Mouse (Mus musculus): Measurements from ENCODE around the gene Fam78a.
A peak's percentile ranks its signal among the peaks of the same experiment; 100 is the strongest.

Gene Fam78a

DNA sequence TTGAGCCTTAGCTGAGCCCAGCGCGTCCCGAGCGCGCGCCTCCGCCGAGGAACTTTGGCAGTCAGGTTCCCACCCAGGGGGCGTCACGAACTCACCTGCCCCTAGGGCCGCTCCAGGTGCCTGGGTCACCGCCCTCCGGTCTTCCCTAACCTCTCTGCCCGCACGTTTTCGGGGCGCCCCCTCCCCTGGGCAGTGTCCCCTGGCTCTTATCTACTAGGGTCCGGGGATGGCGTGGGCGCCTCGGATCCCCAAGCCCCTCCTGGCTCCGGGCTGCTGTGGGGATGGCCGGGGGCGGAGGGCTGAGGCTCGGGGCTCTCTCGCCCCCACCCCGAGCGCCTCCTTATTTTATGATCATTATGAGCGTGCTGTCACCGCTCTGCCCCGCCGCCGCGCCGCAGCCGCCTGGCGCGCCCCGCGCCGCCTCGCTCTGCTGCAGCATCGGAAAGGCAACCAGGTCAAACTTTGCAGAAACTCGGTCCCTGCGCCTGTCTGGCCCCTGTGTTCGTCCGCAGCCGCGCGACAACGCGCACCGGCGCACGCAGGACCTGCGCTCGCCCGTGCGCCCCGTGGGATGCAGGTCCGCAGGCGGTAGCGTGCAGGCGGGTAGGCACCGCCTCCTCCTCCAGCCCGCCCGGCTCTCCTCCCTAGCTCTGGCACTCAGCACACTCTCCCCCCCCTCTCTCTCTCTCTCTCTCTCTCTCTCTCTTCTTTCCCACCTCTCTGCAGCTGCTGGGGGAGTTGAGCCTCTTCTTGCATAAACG lies at the start of gene Fam78a:
TSS of gene Fam78a (minus strand) at position 747 of the 761 bp plus-strand sequence.
- DNase-seq (ENCODE audit: low spot score): no peak

DNA sequence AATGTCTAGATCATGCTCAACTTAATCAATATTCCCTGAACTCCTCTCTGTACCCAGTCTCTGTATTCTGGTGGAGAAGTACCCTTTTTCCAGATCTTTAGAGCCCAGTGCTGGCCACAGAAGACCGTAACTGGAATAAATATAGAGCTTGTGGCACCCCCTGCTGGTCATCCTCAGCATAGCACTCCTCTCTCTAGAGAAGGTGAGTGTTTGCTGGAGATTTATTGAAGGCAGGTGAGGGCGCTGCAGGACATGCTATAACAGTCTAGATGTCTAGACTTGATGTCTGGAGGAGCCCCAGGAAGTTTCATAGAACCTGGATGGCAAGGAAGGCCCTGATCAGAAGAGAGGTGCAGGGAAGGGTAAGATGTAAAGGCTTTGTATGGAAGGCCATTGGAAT lies 49.4 kb upstream of the Fam78a start:
- DNase-seq (ENCODE audit: low spot score): peak; percentile 84

DNA sequence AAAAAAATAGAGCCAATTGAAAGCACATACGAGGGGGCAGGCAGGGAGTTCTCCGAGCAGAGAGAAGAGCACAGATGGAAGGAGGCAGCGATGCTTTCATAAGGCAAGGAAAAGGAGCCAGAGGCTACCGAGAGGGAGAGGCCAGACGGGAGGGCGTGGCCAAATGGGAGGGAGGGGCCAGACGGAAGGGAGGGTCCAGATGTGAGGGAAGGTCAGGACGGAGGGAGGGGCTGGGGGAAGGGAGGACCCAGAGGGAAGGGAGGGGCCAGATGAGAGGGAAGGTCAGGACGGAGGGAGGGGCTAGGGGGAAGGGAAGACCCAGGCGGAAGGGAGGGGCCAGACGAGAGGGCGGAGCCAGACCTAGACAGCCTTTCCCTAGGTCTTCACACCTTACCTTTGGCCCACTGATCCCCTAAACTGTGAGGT lies 47.9 kb upstream of the Fam78a start:
- DNase-seq (ENCODE audit: low spot score): peak; percentile 34

DNA sequence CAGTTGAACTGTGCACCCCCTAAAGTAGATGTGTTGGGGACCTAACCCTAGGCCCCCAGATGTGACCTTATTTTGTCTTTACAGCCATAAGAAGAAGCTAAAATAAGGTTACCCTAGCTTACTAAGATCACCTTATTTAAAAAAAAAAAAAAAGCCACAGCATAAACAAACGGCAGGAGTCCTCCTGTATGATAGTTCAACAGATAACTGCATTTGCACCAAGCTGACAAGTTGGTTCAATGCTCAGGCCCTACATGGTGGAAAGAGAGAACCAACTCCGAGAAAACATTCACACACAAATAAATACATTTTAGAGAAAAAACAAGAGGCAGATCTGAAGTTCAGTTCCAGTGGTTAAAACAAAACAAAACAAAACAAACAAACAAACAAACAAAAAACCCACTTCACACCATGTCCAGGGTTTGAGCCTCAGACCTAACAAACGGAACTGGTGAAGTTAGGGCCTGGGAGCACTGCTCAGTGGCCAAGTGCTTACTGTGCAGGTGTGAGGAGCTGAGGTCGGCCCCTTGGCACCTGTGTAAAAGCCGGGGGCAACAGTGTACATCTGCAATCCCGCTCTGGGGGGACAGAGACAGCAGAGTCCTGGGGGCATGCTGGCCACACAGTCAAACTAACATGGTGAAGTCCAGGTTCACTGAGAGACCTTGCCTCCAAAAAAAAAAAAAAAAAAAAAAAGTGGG lies 47.4 kb upstream of the Fam78a start:
- DNase-seq (ENCODE audit: low spot score): no peak

DNA sequence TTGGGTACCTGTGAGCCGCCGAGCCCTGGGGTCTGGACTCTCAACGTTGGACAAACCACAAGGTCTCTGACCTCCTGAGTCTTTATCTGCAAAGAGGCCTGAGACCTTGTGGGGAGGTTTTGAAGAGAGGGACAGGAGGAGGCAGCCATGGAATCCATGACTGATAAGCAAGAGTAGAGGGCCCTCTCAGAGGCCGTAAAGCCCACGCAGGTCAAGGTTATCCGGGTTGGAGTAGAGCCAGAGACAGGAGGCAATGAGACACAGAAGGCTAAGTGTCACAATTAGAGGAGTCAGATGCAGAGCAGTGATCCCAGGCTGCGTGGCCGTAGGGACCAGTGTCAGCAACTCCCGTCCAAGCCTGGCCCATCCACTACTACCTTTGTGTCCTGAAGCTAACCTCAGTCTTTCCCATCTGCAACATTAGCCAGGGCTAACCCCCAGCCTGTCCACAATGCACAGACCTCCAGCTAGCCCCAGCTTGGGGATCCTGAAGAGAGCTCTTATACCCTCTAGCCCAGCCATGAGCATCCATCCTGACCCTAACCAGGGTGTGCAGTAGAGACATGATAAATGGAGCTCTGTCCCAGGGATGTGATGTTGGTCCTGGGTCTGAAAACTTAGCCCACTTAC lies 46.7 kb upstream of the Fam78a start:
- no peak for DNase-seq (ENCODE audit: low spot score)

DNA sequence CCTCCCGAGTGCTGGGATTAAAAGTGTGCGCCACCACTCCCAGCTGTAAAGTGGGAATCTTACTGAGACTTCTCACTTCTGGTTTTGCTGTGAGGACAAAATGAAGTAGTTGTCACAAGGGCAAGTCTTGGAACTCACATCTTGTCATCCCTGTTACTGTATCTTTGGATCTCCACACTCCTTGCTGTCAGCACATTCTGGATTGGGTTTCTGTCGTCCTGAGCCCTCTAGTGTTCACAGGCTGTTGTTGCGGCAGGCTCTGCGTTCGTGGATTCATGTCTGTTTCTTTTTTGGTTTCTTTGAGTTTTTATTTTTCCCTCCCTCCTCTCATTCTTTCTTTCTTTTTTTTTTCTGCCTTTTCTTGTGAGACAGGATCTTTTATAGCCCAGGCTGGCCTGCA lies 45.8 kb upstream of the Fam78a start:
- DNase-seq (ENCODE audit: low spot score): peak; percentile 79

DNA sequence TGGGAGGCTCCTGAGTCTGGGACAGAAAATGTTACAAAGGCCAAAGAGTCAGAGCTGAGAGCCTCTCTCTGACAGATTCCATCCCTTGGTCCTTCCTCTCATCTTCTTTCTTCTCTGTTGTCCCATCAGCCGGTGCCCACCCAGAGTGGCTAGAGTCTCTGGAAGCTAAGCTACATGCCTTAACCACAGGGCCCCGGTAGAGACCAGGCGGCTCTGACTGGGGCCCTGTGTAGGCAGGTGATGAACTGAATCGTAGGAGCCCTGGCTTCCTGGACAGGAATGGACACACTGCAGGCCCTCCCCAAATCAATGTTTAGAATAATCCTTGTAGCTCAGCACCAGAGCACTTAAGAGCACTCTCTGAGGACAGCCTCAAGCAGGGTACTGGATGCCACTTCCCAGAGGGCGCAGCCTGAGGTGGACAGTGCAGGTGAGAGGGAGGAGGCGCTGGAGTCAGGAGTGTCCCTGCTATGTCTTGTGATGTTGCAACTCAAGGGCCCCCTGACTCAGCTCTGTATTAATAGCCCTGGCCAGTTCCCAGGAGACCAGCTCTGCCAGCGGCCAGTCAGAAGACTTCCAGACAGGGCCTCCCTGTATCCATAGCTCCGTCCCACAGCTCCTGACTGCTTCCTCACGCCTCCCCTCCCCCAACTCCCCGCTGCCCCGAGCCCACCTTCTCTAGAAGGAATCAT lies 44.9 kb upstream of the Fam78a start:
- no peak for DNase-seq (ENCODE audit: low spot score)

DNA sequence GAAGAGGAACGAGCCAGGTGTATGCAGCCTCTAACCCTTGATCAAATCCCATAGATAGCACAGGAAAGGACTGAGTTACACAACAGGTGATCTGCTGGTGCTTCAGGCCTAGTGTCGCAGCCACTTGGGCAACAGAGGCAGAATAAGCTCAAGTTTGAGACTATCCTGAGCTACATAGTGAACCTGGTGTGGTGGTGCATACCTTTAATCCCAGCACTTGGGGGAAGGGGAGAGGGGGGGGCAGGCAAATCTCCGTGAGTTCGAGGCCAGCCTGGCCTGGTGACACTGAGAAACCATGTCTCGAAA lies 43.8 kb upstream of the Fam78a start:
- no peak for DNase-seq (ENCODE audit: low spot score)

DNA sequence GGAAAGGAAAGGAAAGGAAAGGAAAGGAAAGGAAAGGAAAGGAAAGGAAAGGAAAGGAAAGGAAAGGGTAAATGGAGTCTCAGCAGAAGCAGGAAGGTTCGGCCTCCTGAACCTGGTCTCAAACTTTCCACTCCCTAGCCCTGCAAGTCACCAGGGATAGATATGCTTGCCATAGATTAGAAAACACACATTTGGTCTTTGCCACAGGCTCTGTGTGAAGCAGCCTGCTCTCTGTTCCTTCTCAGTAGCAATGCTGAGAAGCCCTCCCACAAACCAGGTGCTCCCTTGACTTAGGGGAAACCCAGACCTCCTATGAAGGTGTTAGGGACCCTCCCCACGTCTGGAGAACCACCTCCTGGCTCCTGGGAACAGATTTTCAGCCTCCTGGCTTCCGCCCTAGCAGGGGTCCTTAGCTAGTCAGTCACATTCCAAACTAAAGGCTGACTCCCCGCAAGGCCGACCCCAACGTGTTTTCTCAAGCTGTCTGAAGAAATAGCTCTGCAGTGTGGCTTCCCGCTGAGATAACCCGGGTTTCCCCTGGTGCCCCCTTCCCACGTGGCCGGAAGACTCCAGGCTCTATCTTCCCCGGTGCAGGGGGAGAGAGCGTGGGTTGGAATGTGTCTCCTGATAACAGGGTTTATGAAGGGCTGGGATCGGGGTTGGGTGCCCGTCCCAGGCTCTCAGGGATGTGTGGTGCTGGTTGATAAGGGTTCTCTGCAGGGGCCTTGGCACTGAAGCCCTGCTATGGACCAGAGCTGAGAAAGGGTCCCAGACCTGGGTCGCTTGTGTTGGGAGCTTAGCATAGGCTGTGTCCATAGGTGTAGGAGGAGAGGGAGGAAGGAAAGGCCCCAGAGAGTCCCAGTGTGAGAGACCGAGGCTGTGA lies 43.2 kb upstream of the Fam78a start:
- no peak for DNase-seq (ENCODE audit: low spot score)

DNA sequence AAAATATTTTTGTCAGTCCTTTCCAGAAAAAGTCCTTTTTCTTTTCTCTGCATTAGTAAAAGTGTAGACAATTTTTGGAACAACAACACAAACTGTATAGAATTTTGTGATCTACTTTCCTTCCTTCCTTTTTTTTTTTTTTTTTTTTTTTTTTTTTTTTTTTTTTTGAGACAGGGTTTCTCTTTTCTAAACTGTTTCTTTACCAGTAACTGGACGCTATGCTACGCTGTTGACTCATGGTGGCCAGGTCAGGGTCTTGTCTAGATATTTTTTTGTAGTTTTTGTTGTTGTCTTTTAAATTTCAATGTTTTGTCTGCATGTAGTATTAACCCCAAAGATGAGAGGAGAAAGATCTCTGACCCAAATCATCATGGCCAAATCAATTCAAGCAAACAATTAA lies 37.1 kb upstream of the Fam78a start:
- no peak for DNase-seq (ENCODE audit: low spot score)

DNA sequence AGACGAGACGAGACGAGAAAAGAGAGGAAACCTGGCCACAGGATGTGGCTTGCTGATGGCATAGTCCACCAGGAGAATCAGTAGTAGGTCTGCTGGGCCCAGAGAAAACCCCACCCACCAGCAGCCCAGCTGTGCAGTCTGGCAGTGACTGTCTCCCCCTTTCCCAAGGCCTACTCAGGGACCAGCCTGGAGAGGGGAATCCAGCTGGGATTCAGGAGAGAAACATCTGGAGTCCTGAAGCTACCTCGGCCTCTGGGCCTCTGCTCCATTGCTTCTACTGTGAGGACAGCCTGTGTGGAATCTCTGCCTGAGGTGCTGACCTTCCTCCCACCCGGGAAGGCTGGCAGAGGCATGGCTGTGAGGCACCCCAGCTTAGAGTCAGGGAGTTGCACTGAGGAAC lies 36.5 kb upstream of the Fam78a start:
- DNase-seq (ENCODE audit: low spot score): no peak

DNA sequence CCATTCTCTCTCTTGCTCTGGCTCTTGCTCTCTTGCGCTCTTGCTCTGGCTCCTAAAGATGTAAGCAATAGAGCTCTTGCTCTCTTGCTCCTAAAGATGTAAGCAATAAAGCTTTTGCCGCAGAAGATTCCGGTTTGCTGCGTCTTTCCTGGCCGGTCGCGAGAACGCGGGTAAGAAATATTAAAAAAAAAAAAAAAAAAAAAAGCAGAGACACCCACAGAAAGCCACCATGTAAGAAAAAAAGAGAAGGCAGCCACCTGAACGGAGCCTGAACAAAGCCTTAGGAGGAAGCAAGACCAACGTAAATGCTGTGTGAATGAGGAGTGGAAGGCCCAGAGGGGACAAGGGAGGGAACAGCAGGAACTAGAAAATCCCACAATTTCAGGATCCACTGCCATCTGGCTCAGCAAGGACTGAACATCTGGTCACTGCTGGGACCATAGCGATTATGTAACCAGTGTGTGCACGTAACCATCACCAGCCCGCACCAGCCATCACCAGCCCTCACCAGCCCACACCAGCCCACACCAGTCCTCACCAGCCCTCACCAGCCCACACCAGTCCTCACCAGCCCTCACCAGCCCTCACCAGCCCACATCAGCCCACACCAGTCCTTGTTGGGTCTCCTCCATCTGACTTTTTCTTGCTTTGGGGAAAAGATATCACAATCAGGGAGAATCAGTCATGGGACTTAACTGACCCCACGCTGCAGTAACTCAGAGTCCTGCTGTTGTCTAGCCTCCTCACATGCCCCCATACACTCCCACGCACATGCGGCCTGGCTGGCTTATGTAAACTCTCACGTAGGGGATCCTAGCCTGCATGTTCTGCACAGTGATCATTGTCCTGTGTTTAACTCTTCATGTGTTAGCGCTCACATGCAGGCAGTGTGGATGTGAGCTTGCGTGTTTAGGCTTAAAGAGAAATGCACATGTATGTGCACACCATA lies 35.4 kb upstream of the Fam78a start:
- DNase-seq (ENCODE audit: low spot score): no peak

DNA sequence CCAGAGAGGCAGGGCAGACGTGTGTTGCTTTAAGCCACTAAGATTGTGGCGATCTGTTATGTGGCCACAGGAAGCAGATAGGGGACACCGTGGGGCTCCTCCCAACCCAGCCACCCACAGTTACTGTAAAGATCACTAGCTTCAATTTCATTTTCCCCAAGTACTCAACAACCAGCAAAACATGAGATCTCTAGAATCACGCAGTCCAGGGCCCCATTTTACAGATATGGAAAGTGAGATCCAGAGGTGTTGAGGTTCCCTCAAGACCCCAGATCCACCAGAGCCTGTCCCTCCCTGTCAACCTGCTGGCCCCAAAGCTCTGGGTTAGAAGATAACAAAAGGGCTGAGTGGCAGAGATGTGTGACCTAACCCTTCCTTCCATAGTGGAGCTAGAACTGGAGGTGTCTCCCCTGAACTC lies 31.2 kb upstream of the Fam78a start:
- no peak for DNase-seq (ENCODE audit: low spot score)

DNA sequence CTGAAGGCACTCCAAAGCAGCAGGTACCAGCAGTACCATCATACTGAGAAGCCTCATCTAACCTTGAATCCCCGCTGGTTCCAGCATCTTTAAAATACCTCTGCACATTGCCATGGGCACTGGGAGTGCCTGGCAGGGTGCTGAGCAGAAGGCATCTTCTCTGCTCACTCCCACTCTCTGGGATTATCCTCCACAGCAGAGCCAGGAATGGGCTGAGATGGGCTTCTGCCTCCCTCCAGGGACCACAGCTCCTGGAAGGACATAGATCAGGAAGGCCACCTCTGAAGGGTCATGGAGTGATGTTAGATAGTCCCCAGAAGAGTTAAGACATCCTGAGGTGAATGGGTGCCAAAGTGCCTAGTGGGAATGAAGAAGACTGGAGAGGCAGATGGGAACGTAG lies 27.9 kb upstream of the Fam78a start:
- DNase-seq (ENCODE audit: low spot score): no peak

DNA sequence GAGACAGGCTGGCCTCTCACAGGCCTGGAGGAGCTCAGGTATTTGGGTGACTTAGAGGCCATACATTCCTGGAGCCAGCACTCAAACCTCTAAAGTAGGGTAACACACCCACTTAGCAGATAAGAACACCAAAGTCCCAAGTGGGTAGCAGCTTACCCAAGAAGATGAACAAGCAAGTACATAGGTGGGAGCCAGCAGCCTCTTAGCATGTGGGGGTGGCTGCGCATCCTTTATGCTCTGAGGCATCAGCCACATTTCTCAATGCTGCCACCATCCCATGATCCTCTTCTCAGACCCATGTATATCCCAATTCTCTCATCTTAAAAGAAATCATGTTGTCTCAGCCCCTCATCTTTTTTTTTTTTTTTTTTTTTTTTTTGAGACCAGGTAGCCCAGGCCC lies 26.6 kb upstream of the Fam78a start:
- DNase-seq (ENCODE audit: low spot score): no peak

DNA sequence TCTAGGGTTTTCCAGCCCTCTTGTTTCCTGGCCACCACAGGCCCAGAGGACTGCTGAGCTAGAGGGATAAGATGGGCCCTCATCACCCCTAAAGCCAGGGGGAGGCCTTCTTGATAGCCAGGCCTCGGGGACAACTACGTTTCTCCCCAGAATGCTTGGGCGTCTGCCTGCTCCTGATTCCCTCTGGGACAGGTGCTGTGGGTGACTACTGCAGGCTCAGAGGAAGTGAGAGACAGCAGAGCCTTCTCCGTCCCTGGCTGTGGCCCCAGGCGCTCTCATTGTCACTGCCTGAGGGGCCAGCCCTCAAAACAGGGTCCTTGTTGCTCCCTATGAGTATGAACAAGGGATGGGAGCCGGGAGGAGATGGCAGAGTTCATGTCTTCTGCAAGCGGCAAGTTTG lies 21.3 kb upstream of the Fam78a start:
- no peak for DNase-seq (ENCODE audit: low spot score)

DNA sequence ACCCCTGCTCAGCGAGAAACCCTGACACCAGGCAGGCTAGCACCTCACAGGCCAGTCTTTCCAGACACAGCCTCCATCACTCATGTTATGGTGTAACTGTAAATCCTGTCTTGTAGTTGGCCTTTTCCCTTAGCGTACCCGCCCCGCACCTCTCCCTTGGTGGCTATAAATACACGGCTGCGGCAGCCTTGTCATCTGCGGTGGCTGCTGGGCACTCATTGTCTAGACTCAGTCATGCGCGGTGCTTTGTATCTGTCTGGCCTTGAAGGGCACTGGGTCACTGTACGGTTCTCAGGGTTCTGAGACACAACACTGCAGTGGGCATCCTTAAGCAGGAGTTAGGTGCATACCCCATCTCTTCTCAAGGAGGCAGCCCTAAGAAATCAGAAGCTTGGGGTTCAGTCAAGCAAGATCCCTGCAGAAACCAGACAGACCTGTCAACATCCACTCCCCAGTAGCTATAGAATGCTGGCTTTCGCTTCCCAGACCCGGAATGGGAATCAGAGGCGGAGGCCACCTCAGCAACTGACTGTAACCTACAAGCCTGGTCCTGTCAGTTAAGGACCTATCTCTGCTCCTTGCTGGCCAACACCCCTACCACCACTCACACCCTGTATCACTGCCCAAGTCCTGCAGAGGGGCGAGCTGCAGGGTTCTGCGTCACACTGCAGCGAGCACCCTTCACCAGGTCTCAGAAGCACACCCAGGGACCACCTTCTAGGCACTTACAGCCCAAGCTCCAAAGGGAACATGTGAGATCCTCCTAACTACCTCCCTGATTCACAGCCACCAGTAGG lies 20.7 kb upstream of the Fam78a start:
- DNase-seq (ENCODE audit: low spot score): no peak

DNA sequence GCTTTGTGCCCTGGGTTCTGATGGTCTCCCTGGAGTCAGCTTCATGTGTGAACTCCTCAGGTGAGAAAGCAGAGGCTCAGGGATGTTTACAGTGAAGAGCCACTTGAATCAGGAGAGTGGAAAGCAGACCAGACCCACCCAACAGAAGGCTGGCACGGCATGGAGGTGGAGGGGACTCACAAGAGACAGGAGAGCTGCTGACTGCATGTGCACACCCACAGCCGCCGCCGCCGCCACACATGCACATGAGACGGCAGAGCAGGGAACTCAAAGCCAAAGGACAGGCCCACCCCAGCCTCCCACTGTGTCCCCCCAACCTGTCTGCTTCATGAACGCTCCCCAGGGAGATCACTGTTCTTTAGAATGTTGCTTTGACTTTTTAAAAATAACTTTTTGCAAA lies 19.5 kb upstream of the Fam78a start:
- no peak for DNase-seq (ENCODE audit: low spot score)

DNA sequence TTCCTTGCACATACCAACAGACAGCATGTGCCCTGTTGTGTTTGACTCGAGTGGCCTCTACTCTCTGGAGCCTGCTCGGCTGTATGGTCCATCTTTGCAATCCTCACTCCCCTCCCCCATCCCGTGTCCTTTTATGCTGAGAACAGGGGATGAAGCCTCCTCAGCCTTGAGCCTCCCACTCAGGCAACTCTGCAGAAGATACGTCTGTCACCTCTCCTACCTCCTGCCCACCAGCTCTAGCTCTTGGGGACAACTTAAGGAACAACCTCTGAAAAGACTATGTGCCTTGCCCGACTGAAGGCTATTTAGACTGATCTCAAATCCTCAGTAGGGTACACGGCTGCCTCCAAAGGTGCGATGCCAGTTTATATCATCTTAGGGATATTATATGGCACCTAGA lies 18.9 kb upstream of the Fam78a start:
- DNase-seq (ENCODE audit: low spot score): no peak

DNA sequence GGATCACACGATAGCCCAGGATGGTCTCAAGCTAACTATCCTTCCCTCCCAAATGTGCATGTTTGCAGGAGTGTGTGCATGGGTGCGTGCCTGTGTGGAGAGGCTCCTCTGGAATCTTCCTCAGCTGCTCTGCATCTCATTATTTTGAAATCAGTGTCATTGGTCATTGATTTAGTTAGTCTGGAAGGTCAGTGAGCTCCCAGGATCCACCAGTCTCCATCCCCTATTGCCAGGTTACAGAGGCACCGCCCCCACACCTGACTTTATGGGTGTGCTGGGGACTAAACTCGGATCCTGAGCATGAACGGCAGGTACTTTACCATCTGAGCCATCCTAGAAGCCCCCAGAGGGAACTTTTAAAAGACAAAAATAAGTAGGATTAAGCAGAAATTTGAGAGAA lies 18.3 kb upstream of the Fam78a start:
- no peak for DNase-seq (ENCODE audit: low spot score)

Measured in adipocyte (in vitro differentiated cells).